Mouse (Mus musculus) hindbrain, embryonic 12.5 days (tissue): Measurements from ENCODE around the gene Smim20. TPM values are rescaled to one million over a fixed set of nuclear protein-coding genes. Genes with fewer than 3 reads are reported as not detected.
A peak's percentile ranks its signal among the peaks of the same experiment; 100 is the strongest.

Experiments used
- ATAC-seq: fragments of 200-750 bp; cut with Nextera tagmentation; 2 replicates; pipeline ENCODE4 v1.8.0; 2017; ENCODE audit warnings: moderate TSS enrichment; ENCODE audit not compliant: low FRiP score
- H3K27ac ChIP-seq: fragments of 300-500 bp; sonication (generic); 2 replicates; pipeline ENCODE4 v1.5.1; 2016; ENCODE audit warnings: mild to moderate bottlenecking
- H3K27me3 ChIP-seq: fragments of 300-500 bp; sonication (generic); 2 replicates; pipeline ENCODE4 v1.6.1; 2016; ENCODE audit warnings: mild to moderate bottlenecking
- H3K36me3 ChIP-seq: fragments of 300-500 bp; sonication (generic); 2 replicates; pipeline ENCODE4 v1.6.1; 2016; ENCODE audit warnings: mild to moderate bottlenecking
- H3K4me1 ChIP-seq: fragments of 300-500 bp; sonication (generic); 2 replicates; pipeline ENCODE4 v1.6.1; 2016
- H3K4me2 ChIP-seq: fragments of 300-500 bp; sonication (generic); replicated peaks from 2 replicates; pipeline ENCODE4 v1.6.1; 2016; ENCODE audit warnings: mild to moderate bottlenecking
- H3K4me3 ChIP-seq: fragments of 300-500 bp; sonication (generic); 2 replicates; pipeline ENCODE4 v1.5.1; 2016; ENCODE audit warnings: mild to moderate bottlenecking
- H3K9ac ChIP-seq: fragments of 300-500 bp; sonication (generic); 2 replicates; pipeline ENCODE4 v1.6.1; 2016; ENCODE audit warnings: mild to moderate bottlenecking, moderate library complexity
- H3K9me3 ChIP-seq: fragments of 300-500 bp; sonication (generic); replicated peaks from 2 replicates; pipeline ENCODE4 v1.6.1; 2016; ENCODE audit warnings: mild to moderate bottlenecking
- WGBS: fragments of 180-500 bp; shearing (Covaris S2); methylation state at CpG from one replicate; pipeline ENCODE4 v1.1.7; 2016; 5-methylcytosine and 5-hydroxymethylcytosine counted together
- polyA plus RNA-seq: library from polyadenylated mRNA; unstranded; fragments of >200 nt; fragmentation: Nextera tagmentation; extraction: Ambion mirVana; gene quantifications from 2 replicates; pipeline ENCODE4 v1.2.1, GENCODE M21; 2016

Smim20 gene
- polyA plus RNA-seq, 1 experiment from 2014 or later, result 63.0 TPM

DNA sequence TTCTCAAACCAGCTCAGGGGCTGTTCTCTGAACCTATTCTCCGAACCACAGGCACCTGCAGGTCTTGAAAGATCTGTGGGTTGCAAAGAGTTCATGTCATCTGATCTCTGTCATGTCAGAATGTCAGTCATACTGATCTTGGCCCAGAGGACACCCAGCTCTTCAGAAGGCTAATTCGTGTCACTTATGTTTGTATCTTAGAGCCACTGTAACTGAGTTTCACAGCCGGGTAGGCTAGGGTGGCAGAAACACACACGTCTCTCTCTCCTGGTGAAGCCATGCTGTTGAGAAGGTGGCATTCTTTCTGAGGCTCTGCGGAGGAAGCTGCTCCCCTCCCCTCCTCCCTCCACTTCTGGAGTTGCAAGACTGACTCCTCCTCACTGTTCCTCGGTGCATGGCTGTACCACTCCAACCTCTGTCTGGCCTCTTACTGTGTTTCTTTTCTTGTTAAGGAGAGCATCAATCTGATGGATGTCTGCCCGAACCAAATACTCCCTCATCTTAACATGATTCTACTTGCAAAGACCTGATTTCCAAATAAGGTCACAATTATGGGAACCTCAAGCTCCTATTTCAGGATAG, 51.1 kb downstream of the Smim20 start:
- H3K9me3 ChIP-seq, result no peaks in the 10 kb centered on the region
- no peak overlapping the region for H3K27ac ChIP-seq
- WGBS, result 85% methylated on average over 7 of the region's 7 CpGs
- no peak overlapping the region for H3K4me3 ChIP-seq
- no peaks in the 10 kb centered on the region for H3K27me3 ChIP-seq
- ATAC-seq, result no peak
- no peaks in the 10 kb centered on the region for H3K36me3 ChIP-seq
- H3K4me1 ChIP-seq, result 0 out of 2 replicates have a peak, but pooled peaks cover 2% of the 10 kb centered on the region
- H3K9ac ChIP-seq, result no peak overlapping the region
- H3K4me2 ChIP-seq, result no peak overlapping the region

DNA sequence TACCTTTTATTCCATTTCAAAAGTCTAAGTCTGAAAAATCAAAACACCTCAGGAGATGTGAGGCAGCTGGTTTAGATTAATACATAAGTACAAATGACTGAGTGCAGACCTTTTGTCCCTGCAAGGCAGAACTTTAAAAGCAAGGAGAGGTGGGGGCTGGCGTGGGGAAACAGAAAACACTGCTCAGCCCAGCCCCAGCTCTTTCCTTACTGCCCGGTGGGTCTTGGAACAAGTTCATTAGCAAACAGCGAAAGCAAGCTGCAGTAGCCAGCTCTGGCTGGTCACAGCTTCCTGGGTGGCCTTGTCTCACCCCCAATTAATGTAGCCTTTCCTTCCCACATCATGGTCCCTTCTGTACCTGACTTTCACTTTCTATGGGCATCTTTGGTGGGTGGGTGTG, 53.4 kb downstream of the Smim20 start:
- H3K9ac ChIP-seq, result no peak overlapping the region
- no peak for ATAC-seq
- 54% methylated on average over 3 of the region's 3 CpGs for WGBS
- no peaks in the 10 kb centered on the region for H3K36me3 ChIP-seq
- no peak overlapping the region for H3K4me3 ChIP-seq
- no peak overlapping the region for H3K4me2 ChIP-seq
- H3K27me3 ChIP-seq, result no peaks in the 10 kb centered on the region
- H3K27ac ChIP-seq, result no peak overlapping the region
- H3K4me1 ChIP-seq, result peaks cover 13% of the 10 kb centered on the region
- H3K9me3 ChIP-seq, result no peaks in the 10 kb centered on the region

DNA sequence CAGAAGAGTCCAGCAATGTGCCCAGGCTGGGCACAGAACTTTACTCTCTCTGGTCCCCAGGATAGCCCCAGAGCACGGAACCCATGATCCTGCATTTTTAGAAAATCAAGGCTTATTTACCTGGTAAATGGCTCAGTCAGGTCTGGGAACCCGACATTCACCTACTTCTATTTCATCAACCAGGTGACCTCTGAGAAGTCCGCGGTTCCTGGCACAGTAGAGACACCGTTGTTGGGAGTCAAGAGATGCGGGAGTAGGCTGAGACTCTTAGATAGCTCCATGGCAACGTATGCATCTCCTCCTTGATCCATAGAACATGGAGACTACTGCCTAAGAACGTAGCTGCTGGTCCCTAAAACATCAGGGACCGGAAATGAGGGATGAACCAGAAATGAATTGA, 55.0 kb downstream of the Smim20 start:
- H3K27me3 ChIP-seq, result no peaks in the 10 kb centered on the region
- no peak overlapping the region for H3K4me3 ChIP-seq
- no peak overlapping the region for H3K27ac ChIP-seq
- no peak for ATAC-seq
- no peaks in the 10 kb centered on the region for H3K9me3 ChIP-seq
- no peak overlapping the region for H3K4me2 ChIP-seq
- no peaks in the 10 kb centered on the region for H3K36me3 ChIP-seq
- H3K9ac ChIP-seq, result no peak overlapping the region
- WGBS, result 93% methylated on average over 9 of the region's 9 CpGs
- peaks cover 23% of the 10 kb centered on the region for H3K4me1 ChIP-seq

DNA sequence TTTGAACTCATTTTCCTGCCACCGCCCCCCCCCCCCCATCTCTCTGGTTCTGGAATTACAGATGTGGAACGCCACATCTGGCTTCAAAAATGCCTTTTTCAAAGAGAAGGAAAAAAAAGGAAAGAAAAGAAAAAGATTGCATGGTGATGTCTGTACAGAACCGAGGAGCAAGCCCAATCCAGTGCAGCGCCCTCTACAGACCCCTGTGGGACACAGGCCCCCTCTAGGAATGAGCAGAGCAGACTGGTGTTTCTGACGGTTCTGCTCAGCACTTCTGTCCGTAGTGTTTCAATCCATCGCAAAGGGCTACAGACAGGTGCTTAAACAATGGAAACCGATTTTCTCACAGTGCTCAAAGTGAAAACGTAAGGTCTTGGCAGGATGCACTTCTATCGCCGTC, 55.6 kb downstream of the Smim20 start:
- Histone ChIP-seq H3K27me3 (no peaks in the 10 kb centered on the region), H3K4me1 (peaks cover 23% of the 10 kb centered on the region), H3K9me3 (no peaks in the 10 kb centered on the region), H3K27ac (no peak overlapping the region), H3K4me3 (no peak overlapping the region), H3K4me2 (no peak overlapping the region), H3K9ac (no peak overlapping the region), H3K36me3 (no peaks in the 10 kb centered on the region)
- 81% methylated on average over 11 of the region's 11 CpGs for WGBS
- no peak for ATAC-seq

DNA sequence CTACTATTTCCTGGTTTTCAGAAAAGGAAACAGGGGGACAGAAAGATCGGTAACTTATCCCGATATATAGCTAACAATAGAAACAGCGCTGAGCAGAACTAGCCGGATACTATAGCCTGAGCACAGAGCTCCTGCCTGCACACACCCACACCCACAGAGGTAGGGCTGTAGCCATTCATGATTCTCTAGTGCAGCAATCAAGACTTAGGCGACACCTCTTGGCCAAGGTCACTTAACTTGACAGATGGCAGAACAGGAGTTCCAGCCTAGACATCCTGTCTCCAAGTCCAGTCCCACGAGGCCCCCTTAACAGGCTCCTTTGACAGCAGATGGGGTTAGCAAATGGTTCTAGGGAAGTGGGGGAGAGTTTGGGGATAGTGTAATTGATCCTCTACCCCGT, 56.2 kb downstream of the Smim20 start:
- Histone ChIP-seq H3K4me3 (no peak overlapping the region), H3K4me2 (no peak overlapping the region), H3K4me1 (peaks cover 23% of the 10 kb centered on the region), H3K27me3 (no peaks in the 10 kb centered on the region), H3K36me3 (no peaks in the 10 kb centered on the region), H3K9me3 (no peaks in the 10 kb centered on the region), H3K27ac (no peak overlapping the region), H3K9ac (no peak overlapping the region)
- ATAC-seq, result no peak
- WGBS, result 62% methylated on average over 7 of the region's 7 CpGs

DNA sequence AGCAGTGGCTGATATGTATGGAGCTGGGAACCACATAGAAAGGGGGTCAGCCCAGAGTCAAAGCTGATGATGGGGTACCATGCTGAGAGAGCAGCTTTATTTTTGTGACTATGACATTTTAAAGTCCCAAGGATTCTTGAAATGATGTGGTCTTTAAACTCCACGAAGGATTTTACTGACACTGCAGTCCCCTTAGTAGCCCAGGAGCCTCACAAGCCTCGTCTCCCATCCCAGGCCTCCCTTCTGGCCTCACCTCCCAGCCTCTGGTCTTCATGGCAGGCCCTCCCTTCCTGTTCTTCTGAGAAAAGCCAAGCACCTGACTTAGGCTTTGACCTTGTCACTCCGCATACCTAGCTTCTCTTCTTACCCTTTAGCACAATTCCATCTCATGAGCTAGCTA, 57.4 kb downstream of the Smim20 start:
- 68% methylated on average over 3 of the region's 3 CpGs for WGBS

DNA sequence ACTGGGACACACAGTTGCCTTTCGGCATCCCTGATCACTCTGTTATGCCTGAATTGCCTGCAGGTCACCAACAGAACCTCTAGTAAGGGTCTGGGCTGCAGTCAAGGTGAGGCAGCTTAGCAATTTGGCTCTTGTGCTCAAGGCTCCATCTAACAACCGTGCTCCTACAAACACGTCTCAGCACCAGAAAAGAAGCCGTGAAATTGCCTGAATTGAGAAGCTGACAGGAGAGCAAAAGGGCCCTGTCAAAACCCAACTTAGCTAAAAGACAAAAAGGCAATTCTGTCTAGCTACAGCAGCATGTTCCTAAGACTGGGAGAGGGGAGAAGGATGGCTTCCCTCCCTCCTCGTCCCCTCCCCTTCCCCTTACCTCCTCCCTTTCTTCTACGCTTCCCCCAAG, 57.9 kb downstream of the Smim20 start:
- Histone ChIP-seq H3K27me3 (no peaks in the 10 kb centered on the region), H3K9ac (no peak overlapping the region), H3K4me1 (peaks cover 23% of the 10 kb centered on the region), H3K4me2 (no peak overlapping the region), H3K9me3 (no peaks in the 10 kb centered on the region), H3K4me3 (no peak overlapping the region), H3K36me3 (no peaks in the 10 kb centered on the region), H3K27ac (no peak overlapping the region)
- no peak for ATAC-seq
- WGBS, result 23% methylated on average over 6 of the region's 6 CpGs

More for the DNA sequence above, 57.4 kb downstream of the Smim20 start:
- no peak for ATAC-seq
- no peaks in the 10 kb centered on the region for H3K27me3 ChIP-seq
- no peak overlapping the region for H3K9ac ChIP-seq
- H3K4me2 ChIP-seq, result no peak overlapping the region
- no peak overlapping the region for H3K27ac ChIP-seq
- H3K9me3 ChIP-seq, result no peaks in the 10 kb centered on the region
- no peaks in the 10 kb centered on the region for H3K36me3 ChIP-seq
- peaks cover 23% of the 10 kb centered on the region for H3K4me1 ChIP-seq
- H3K4me3 ChIP-seq, result no peak overlapping the region

DNA sequence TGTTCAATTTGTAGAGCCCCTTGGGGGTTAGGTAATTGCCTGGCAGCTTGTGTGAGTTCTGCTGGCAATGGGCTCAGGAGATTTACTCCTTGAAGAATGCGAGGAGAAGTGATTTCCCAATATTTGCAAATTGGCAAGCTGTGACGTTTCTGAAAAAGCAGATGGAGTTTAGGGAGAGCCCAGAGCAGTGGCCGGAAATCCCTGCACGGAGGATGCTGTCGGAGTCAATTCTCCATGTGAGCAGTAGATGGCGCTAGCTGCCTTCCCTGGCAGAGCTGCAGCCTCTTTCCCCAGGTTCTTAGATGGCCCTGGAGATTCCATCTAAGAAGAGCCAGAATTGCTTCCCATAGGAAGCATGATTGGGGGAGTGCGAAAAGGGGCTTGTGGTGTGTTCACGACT, 59.1 kb downstream of the Smim20 start:
- peak; percentile 42 for ATAC-seq
- Histone ChIP-seq H3K4me2 (0 out of 2 replicates have a peak overlapping the region, but pooled peaks have one; percentile 3), H3K36me3 (no peaks in the 10 kb centered on the region), H3K27ac (no peak overlapping the region), H3K4me3 (no peak overlapping the region), H3K27me3 (no peaks in the 10 kb centered on the region), H3K9ac (no peak overlapping the region), H3K4me1 (peaks cover 22% of the 10 kb centered on the region), H3K9me3 (no peaks in the 10 kb centered on the region)
- 4% methylated on average over 8 of the region's 8 CpGs for WGBS

DNA sequence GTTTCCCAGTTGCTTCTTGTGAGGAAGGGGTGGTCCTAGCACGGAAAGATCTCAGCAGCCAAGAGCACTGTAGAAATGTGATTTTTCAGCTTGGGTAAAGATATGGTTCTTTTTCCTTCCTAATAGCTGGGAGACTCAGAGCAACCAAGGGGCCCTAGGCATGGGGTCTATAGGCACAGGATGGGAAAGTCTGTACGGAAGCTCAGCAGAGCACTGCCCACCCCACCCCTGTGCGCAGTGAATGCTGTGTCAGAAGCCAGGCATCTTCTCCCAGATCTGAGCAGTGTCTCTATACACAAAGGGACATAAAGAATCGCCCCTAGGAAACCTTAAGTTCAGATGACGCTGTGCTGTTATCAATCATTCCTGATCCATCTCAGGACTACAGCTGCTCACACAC, 59.6 kb downstream of the Smim20 start:
- Histone ChIP-seq H3K27me3 (no peaks in the 10 kb centered on the region), H3K9ac (no peak overlapping the region), H3K4me2 (0 out of 2 replicates have a peak overlapping the region, but pooled peaks have one; percentile 3), H3K4me1 (peaks cover 22% of the 10 kb centered on the region), H3K4me3 (no peak overlapping the region), H3K27ac (no peak overlapping the region), H3K9me3 (no peaks in the 10 kb centered on the region), H3K36me3 (no peaks in the 10 kb centered on the region)
- 69% methylated on average over 5 of the region's 5 CpGs for WGBS
- ATAC-seq, result peak; percentile 44; the same call in 1 of the 2 replicates

Other genes with a start within 250 kb of the Smim20 start
- gene Slc34a2, start 229.0 kb upstream of the Smim20 start, polyA plus RNA-seq, result 0.06 TPM in 1 of 2 replicates, not detected in the other
- 4.8 and 5.1 TPM in 2 replicates for gene Sel1l3, start 53.2 kb upstream of the Smim20 start, polyA plus RNA-seq
- gene Rbpj, start 199.1 kb downstream of the Smim20 start, polyA plus RNA-seq, result 58.8 and 64.3 TPM in 2 replicates